Mouse (Mus musculus): Measurements from ENCODE around the gene Gata1.

DNA sequence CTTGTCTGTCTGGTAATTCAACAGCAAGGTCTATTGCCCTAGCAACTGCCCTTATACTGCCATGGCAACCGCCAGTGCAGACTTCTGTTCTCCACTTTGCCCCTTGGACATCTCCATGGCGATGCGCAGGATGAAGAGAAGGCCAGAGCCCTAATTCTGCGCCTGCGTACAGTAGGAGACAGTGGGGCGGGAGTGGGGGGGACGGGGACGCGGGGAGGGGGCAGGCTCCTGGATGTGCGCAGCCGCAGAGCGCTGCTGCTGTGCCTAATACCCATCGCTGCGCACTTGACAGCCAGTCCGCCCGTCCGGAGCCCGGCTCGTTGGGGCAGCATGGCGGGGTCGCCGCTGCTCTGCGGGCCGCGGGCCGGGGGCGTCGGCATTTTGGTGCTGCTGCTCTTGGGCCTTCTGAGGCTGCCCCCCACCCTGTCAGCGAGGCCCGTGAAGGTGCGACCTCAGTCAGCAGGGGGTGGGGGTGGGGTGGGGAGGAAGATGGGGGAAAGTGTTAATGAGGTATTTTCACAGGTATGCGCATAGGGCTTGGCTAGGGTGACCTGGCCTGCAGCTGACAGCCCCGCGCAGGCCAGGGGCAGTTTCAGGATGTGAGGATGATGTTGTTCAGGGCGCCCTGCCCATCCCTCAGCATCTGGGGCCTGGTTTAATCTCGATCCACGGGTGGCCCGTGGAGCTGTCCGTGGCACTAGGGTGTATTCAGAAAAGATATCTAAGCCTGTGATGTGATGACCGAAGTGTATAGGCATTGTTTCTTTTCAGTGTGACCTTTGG, 58.1 kb downstream of the Gata1 start, which contains the start of gene Pcsk1n:
- TF ChIP-seq MAFK (IDR thresholded peaks at IDR 0.05; ENCODE audit: insufficient read depth, low read depth, low read length) (no peak), ZC3H11A (IDR thresholded peaks at IDR 0.05; ENCODE audit: borderline replicate concordance, low read depth, low read length) (no peak), CHD2 (IDR thresholded peaks at IDR 0.05; ENCODE audit: low read depth, low read length) (no peak), HCFC1 (IDR thresholded peaks at IDR 0.05; ENCODE audit: borderline replicate concordance, insufficient read depth, low read length) (no peak), ZNF384 (IDR thresholded peaks at IDR 0.05; ENCODE audit: low read depth, low read length) (no peak)
